Mouse (Mus musculus) ES-Bruce4 (cell line): Measurements from ENCODE around the gene Ndufc2. TPM values are rescaled to one million over a fixed set of nuclear protein-coding genes. Genes with fewer than 3 reads are reported as not detected.

Source experiments
- H3K27ac ChIP-seq: 2 replicates; pipeline ENCODE4 v1.5.1; 2012; ENCODE audit warnings: low read length, inconsistent platforms; ENCODE audit not compliant: insufficient read depth
- H3K27me3 ChIP-seq: 2 replicates; pipeline ENCODE4 v1.6.1; 2012; ENCODE audit warnings: mild to moderate bottlenecking, low read length, inconsistent platforms; ENCODE audit not compliant: control insufficient read depth, poor library complexity, insufficient read depth, severe bottlenecking
- H3K36me3 ChIP-seq: 2 replicates; pipeline ENCODE4 v1.6.1; 2012; ENCODE audit warnings: inconsistent platforms, mild to moderate bottlenecking, low read length, moderate library complexity; ENCODE audit not compliant: control insufficient read depth, poor library complexity, insufficient read depth, severe bottlenecking
- H3K4me1 ChIP-seq: one replicate; pipeline ENCODE4 v1.8.1; 2011; ENCODE audit warnings: low read length; ENCODE audit not compliant: control insufficient read depth, insufficient read depth
- H3K4me3 ChIP-seq: 2 replicates; pipeline ENCODE4 v1.5.1; 2011; ENCODE audit warnings: low read depth, mild to moderate bottlenecking, low read length
- H3K9ac ChIP-seq: 2 replicates; pipeline ENCODE4 v1.6.1; 2012; ENCODE audit warnings: low read depth, mild to moderate bottlenecking, inconsistent platforms; ENCODE audit not compliant: poor library complexity, severe bottlenecking
- H3K9me3 ChIP-seq: replicated peaks from 2 replicates; pipeline ENCODE4 v1.6.1; 2012; ENCODE audit warnings: mild to moderate bottlenecking, low read length, inconsistent platforms; ENCODE audit not compliant: control insufficient read depth, poor library complexity, insufficient read depth, severe bottlenecking
- CTCF ChIP-seq: IDR thresholded peaks from one replicate; pipeline ENCODE4 v1.8.1; 2011; ENCODE audit warnings: low read depth, low read length
- EP300 ChIP-seq: IDR thresholded peaks from 2 replicates; pipeline ENCODE4 v1.6.1; 2011; ENCODE audit warnings: low read depth, low read length; ENCODE audit not compliant: insufficient read depth
- POLR2A ChIP-seq: IDR thresholded peaks from one replicate; pipeline ENCODE4 v1.8.1; 2011; ENCODE audit warnings: low read length; ENCODE audit not compliant: insufficient read depth
- polyA plus RNA-seq: library from polyadenylated mRNA; stranded (reverse); fragments of >200 nt; gene quantifications from 2 replicates; pipeline ENCODE4 v1.2.4, GENCODE M21; 2011; ENCODE audit warnings: low read depth; ENCODE audit not compliant: missing spikeins, insufficient read depth, insufficient read length

Gene Ndufc2
- polyA plus RNA-seq, 1 experiment = 161 TPM

DNA sequence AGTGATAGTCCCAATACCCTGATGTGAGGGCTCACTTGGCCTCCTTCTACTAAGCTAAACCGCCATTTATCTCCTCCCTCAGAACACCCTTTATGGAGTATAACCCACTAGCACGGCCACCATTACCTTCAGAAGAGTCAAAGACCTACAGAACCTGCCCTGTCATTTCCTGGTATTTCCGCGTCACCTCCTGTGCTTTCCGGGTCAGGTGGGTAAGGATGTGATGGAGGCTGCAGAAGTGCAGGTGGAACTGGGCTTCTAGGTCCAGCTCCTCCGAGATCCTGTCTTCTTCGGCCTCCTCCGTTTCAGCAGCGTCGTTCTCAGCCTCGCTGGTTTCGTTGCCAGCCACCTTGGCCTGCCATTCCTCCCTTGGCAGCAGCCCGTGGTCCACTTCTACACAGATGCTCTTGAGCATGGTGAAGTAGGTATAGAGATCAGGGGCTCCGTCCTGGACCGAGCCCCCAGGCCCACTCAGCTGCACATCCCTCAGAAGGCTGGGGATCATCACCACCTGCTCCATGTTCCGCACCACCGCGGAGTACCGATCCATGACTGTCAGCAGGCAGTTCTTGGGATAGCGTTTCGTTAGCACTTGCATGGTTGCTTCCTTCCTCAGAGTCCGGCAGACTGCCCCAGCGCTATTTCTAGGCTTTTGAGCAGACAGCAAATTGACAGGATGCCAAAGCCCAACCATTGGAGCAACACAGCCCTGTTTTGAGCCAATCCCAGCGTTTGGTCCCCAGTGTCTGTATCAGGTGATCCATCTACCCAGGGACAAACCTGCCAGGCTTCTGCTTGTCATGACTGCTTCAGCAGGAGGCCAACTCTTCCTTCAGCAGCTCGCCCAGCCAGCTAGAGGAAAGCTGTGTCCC is 17.3 kb downstream of the Ndufc2 start, which contains the start of gene Thrsp:
TSS of gene Thrsp (minus strand) at position 825 of the 872 bp plus-strand sequence.
- Histone ChIP-seq H3K9ac (no peak within 1 kb of the TSS), H3K27ac (no peak within 1 kb of the TSS), H3K36me3 (no peaks in the 10 kb centered on the region), H3K27me3 (no peaks in the 10 kb centered on the region), H3K9me3 (no peaks in the 10 kb centered on the region), H3K4me3 (peak within 1 kb of the TSS; percentile 3; the same call in 1 of the 2 replicates), H3K4me1 (peaks cover 2% of the 10 kb centered on the region)
- TF ChIP-seq CTCF (no peak), POLR2A (no peak), EP300 (no peak)

DNA sequence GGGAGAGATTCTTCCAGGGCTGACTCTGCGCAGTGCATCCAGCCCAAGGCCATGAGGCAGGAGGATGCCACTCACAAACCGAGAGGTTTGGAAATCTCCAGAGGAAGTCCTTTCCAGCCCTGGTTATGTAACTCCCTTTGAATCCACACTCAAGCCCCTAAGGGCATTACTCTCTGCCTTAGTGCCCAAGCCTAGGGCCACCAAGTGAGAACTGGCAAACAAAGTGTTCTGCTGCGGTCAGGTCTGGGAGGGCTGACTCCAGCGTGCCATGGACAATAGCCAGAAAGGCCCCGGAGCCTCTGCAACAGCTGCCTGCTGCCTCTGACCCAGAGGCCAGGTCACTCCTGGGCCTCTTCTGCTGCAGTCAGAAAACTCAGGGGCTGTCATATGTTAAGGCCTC is 18.9 kb downstream of the Ndufc2 start:
- Histone ChIP-seq H3K27ac (no peak overlapping the region), H3K4me3 (no peak overlapping the region), H3K9me3 (no peaks in the 10 kb centered on the region), H3K36me3 (no peaks in the 10 kb centered on the region), H3K4me1 (peaks cover 2% of the 10 kb centered on the region), H3K9ac (no peak overlapping the region), H3K27me3 (no peaks in the 10 kb centered on the region)
- TF ChIP-seq POLR2A = no peak
- TF ChIP-seq EP300 = no peak
- TF ChIP-seq CTCF = no peak

DNA sequence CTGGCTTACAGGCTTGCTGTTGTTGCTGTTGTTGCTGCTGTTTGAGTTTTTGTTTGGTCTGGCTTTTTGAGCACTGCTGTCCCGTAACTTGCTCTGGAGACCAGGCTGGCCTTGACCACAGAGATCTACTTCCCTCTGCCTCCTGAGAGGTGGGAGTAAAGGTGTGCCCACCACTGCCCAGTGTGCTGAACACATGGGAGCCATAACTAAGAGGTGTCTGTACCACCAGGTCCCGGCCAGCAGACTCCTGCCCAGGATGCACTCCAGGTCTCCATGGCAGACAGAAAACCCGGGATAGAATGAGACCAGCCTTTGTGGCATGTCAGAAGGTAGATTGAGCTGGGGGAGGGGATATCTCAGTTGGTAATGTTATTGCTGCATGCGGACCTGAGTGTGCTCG is 19.4 kb downstream of the Ndufc2 start:
- Histone ChIP-seq H3K27ac (no peak overlapping the region), H3K9ac (no peak overlapping the region), H3K9me3 (no peaks in the 10 kb centered on the region), H3K27me3 (no peaks in the 10 kb centered on the region), H3K4me3 (no peak overlapping the region), H3K4me1 (peaks cover 2% of the 10 kb centered on the region), H3K36me3 (no peaks in the 10 kb centered on the region)
- no peak for TF ChIP-seq POLR2A
- TF ChIP-seq EP300 = no peak
- no peak for TF ChIP-seq CTCF

DNA sequence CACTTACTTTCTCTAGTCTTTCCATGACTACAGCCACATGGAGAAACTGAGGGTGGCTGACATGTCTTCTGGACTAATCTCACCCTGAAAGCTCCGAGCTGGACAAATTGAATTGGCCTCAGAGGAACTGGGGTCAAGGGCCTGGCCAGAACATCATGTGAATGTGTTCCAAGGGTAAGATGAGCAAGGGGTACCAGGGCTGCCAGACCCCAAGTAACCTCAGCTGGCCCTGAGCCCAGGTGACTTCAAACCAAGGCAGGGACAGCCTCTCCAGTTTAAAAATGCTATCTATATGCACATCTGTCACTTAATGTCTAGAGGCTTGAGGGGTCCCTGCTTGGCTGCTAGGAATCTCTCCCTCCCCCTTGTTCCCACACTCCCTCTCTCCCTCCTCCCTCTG is 20.6 kb downstream of the Ndufc2 start:
- no peak overlapping the region for H3K4me3 ChIP-seq
- TF ChIP-seq EP300 = no peak
- TF ChIP-seq CTCF = no peak
- no peak for TF ChIP-seq POLR2A
- no peaks in the 10 kb centered on the region for H3K27me3 ChIP-seq
- H3K9ac ChIP-seq = no peak overlapping the region
- no peaks in the 10 kb centered on the region for H3K4me1 ChIP-seq
- no peaks in the 10 kb centered on the region for H3K36me3 ChIP-seq
- H3K27ac ChIP-seq = no peak overlapping the region
- no peaks in the 10 kb centered on the region for H3K9me3 ChIP-seq

DNA sequence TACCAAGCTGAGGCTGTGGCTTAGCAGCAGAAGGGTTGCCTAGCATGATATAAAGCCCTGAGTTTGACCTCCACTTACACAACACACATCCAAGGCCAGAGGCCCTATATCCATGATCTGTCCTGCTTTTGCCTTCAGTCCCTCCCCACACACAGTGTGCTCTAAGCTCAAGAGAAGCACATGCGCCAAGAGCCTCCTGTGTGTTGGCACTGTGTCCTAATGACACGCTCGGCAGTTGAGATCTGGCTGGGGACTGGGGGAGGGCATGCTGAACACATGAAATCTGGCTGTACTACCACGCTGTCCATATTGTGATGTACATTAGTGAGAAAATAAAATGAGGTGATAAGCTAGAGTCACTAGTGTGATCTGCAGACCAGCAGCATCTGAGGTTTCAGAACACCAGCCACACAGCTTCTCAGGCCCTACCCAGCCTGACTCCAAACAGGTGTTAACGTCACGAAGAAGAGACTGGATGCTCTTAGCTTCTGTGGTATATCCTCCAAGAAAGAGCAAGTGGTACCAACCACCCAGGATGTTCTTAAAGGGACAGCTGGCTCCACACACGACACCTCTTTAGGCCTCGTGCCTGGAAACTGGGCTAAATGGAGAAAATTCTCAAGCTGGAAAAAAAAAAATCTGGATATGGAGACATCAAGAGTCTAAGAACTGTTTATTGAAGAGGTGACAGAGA is 21.3 kb downstream of the Ndufc2 start:
- no peak overlapping the region for H3K27ac ChIP-seq
- TF ChIP-seq POLR2A (no peak), CTCF (no peak), EP300 (no peak)
- H3K4me3 ChIP-seq = no peak overlapping the region
- H3K27me3 ChIP-seq = no peaks in the 10 kb centered on the region
- H3K9me3 ChIP-seq = no peaks in the 10 kb centered on the region
- no peaks in the 10 kb centered on the region for H3K36me3 ChIP-seq
- no peak overlapping the region for H3K9ac ChIP-seq
- no peaks in the 10 kb centered on the region for H3K4me1 ChIP-seq

DNA sequence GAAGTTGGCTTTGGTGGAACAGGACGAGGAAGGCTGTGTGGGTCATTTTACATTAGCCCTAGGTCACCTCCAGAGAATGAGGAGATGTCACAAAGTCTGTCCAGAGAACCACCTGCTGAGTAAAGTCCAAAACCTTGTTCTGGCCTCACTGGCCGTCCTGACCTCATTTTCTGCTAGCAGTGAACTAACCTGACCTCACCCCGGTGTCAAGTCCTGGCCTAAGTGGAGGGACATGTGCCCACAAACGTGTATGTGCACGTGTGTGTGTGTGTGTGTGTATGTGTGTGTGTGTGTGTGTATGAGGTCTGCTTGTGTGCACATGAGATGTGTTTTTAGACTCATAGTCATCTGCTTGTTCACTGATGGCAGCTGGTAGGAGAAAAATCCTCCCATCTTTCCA is 24.0 kb downstream of the Ndufc2 start:
- no peaks in the 10 kb centered on the region for H3K9me3 ChIP-seq
- H3K4me1 ChIP-seq = no peaks in the 10 kb centered on the region
- H3K4me3 ChIP-seq = no peak overlapping the region
- TF ChIP-seq POLR2A (no peak), CTCF (no peak), EP300 (no peak)
- H3K27me3 ChIP-seq = no peaks in the 10 kb centered on the region
- no peak overlapping the region for H3K9ac ChIP-seq
- H3K27ac ChIP-seq = no peak overlapping the region
- no peaks in the 10 kb centered on the region for H3K36me3 ChIP-seq
